16 mouse cellular contexts compared by ENCODE assay signal in genomic region chr3:21241184-21241583, GRCm38 (mm10).
"Had no signal": no experiment of that assay in that cellular context is flagged by ENCODE, and none has a peak within 500 bp of the region (broad histone marks: within the 10 kb centered on the region; RNA-seq: fewer than 3 reads in every experiment).

No protein-coding gene starts in this region.

- H3K9me3 ChIP-seq: neural tube, embryonic 12.5 days; neural tube, embryonic 13.5 days; neural tube, embryonic 15.5 days; stomach, embryonic 15.5 days had no signal

- H3K27me3 ChIP-seq: neural tube, embryonic 12.5 days; neural tube, embryonic 13.5 days; neural tube, embryonic 15.5 days; stomach, embryonic 15.5 days had no signal

- H3K36me3 ChIP-seq: neural tube, embryonic 12.5 days; neural tube, embryonic 13.5 days; neural tube, embryonic 15.5 days; stomach, embryonic 15.5 days had no signal

- H3K27ac ChIP-seq: neural tube, embryonic 12.5 days; neural tube, embryonic 13.5 days; neural tube, embryonic 15.5 days; stomach, embryonic 15.5 days; stomach, postnatal 0 days had no signal

- H3K4me1 ChIP-seq: neural tube, embryonic 12.5 days; neural tube, embryonic 13.5 days; neural tube, embryonic 15.5 days; stomach, embryonic 15.5 days had no signal

- H3K4me3 ChIP-seq: neural tube, embryonic 12.5 days; neural tube, embryonic 13.5 days; neural tube, embryonic 15.5 days; stomach, embryonic 15.5 days had no signal

- DNase-seq: retina, postnatal 1 day; right cerebral cortex, adult 18-20 months; right cerebral cortex, postnatal 14 days; right cerebral cortex, postnatal 25 days; spleen, adult 18-20 months; thymus, adult 18-20 months; thymus, adult 2 months; thymus, postnatal 14 days; thymus, postnatal 25 days; thymus, postnatal 36 days; thymus, postnatal 4 days had no signal

- H3K9ac ChIP-seq: neural tube, embryonic 12.5 days; neural tube, embryonic 13.5 days; neural tube, embryonic 15.5 days; stomach, embryonic 15.5 days had no signal
